Mouse (Mus musculus) adrenal gland, adult 8-10 months (tissue): ENCODE results near the gene Stk10. TPM values are rescaled to one million over a fixed set of nuclear protein-coding genes. Genes with fewer than 3 reads are reported as not detected.
"Not testable (repeated sequence)": the region's sequence is repeated elsewhere in the genome, so short reads cannot be mapped to it uniquely, and the experiment has no call there.

Experiments used
- DNase-seq: peaks from one replicate; pipeline ENCODE4 v3.0.0; 2022
- total RNA-seq, 4 experiments: library from RNA; stranded (reverse); gene quantifications; 2 replicates each; pipeline ENCODE4 v1.2.4; 2022

Stk10 gene
- 10 to 100 TPM in 2 of 4 experiments, 1 to 10 TPM in 2; 9.5 to 23.3 (median 14.9) TPM for total RNA-seq

GRCm38 (mm10) chr11:32532765-32533481, at the start of gene Stk10:
Gene Stk10 (plus strand): TSS chr11:32533305.
- peak; percentile 92 for DNase-seq

GRCm38 (mm10) chr11:32485290-32485689, 47.8 kb upstream of the Stk10 start:
- no peak for DNase-seq

DNA sequence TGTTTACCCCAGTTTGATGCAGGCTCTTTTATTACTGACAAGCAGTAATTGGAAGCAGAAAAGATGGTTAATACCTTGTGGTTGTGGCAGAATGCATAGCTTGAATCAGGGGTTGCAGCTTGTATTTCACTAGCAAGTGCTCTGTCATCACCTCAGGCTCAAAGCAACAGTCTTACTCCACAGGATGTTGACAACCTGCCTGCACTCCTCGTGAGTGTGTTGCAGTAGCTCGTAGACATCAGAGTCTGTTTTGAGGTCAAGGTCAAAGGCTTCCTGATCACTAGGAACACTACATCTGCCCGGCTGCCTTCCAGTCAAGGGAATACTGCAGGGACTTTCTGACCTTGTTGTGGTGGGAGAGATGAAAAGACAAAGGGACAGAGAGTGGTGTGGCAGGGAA, 46.5 kb upstream of the Stk10 start:
- DNase-seq: no peak

DNA sequence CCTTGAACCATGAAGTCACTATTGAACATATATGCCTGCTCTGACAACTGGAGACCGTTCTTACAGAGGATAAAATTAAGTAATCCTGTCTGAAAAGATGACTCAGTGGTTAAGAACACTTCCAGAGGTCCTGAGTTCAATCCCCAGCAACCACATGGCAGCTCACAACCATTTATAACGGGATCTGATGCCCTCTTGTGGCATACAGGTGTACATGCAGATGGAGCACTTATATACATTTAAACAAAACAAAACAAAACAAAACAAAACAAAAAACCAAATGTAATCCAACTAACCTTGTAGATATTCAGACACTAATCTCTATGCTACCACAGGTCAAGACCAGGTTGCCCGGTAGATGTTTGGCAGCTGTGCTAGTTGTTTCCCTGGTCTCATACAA, 45.6 kb upstream of the Stk10 start:
- DNase-seq: no peak

DNA sequence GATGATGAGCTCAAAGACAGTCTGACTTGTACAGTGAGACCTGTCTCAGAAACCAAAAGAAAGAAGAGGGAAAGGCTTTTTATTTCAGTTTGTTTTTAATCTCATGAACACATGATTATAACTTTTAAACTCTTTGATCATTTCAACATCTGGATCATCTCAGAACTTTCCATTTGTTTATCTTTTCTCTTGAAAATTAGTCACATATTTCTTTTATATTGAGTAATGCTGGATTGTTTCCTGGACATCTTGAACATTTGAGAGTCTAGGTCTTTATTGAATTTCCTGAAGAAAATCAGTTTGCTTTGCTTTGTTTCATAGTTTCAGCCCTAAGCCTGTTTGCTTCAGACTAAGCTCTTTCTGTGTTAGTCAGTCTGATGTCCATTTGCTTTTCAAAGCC, 44.8 kb upstream of the Stk10 start:
- no peak for DNase-seq

DNA sequence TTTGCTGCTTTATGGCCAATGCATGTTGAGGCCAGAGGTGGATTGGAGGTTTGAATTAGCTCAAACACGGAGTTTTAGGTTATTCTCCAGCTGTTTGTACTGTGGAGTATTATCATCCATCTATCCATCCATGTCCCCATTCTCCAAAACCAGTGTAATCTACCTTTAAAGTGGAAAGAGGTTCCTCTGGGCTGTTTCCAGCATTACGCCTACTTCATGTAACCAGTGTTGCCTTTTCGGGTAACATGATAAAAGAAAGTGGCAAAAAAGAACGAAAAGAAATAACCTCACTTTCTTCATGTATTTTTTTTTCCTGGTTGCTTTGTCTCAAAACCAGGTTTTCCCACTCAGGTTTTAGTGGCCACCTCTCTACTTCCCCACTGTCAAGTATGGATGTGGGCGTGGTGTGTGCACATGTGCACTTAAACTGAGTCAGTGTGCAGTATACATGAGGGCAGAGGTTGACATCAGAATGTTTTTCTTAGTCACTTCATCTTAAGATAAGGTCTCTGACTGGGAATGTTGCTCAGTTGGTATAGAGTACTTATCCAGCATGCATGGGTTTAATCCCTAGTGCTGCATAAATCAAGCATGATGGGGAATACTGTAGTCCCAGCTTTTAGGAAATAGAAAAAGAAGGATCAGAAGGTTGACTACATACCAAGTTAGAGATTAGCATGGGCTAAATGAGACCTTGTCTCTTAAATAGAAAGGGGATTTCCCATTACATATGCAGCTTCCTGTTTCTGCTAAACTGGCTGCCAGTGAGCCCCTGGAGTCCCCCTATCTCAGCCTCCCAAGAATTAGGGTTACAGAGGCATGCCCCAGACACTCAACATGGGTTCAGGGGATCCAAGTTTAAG, 44.1 kb upstream of the Stk10 start:
- no peak for DNase-seq

DNA sequence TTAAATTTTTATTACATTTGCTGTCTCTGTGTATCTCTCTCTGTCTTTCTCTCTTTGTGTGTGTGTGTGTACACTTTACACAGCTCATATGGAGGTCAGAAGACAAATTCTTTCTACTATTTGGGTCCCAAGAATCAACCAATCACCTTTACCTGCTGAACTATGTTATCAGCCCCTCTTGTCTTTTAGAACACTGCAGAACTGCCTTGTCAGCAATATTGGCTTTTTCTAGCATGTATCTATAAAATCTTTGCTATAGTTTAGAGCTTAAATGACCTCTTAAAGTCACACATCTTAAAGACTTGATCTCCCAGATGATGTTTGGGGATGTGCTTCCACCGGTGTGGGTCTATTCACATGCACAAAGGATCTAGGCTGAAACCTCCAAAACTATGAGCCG, 42.0 kb upstream of the Stk10 start:
- DNase-seq: no peak

- DNase-seq: no peak
Measured at GRCm38 (mm10) chr11:32493312-32493711, 39.8 kb upstream of the Stk10 start.

DNA sequence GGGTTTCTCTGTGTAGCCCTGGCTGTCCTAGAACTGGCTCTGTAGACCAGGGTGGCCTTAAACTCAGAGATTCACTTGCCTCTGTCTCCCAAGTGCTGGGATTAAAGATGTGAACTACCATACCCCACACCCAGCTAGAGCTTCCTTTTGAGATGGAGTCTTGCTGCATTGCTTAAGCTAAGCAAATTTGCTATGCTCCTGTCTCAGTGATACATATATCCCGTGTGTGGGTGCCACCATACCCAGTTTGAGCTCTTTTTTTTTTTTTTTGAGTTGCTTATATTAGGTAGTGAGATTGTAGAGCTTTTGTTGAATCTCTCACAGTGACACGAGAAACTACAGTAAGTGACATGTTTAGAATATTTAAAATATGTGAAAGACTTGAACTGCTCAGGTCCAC, 37.8 kb upstream of the Stk10 start:
- no peak for DNase-seq

GRCm38 (mm10) chr11:32498757-32499535, 34.2 kb upstream of the Stk10 start:
- peak; percentile 30 for DNase-seq

DNA sequence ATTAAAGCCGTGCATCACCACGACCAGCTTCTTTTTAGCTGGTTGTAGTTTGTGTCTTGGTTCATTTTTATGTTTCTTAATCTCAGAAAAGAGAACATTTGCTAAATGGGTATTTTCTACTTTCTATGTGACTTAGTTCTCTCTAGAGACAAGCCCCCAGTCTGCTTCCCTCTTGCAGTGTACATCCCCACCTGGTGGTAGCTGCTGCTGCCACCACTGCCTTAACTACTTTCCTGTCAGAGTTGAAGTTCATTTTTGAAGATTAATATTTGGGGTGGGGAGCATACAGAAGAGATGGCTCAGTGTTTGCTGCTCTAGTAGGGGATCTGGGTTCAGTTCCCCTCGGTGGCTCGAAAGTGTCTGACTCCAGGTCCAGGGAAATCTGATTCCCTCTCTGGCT, 33.2 kb upstream of the Stk10 start:
- DNase-seq: no peak

GRCm38 (mm10) chr11:32503711-32504110, 29.4 kb upstream of the Stk10 start:
- DNase-seq: no peak

- no peak for DNase-seq
Measured at GRCm38 (mm10) chr11:32505091-32505739, 27.9 kb upstream of the Stk10 start.

GRCm38 (mm10) chr11:32510930-32511329, 22.2 kb upstream of the Stk10 start:
- no peak for DNase-seq

DNA sequence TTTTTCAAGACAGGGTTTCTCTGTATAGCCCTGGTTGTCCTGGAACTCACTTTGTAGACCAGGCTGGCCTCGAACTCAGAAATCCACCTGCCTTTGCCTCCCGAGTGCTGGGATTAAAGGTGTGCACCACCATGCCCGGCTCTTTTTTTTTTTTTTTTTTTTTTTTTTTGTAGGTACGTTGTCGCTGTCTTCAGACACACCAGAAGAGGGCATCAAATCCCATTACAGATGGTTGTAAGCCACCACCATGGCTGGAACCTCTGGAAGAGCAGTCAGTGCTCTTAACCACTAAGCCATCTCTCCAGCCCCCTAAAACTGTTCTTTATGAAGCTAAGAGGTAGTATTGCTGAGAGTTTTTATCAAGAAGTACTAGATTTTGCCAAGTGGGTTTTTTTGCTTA, 18.3 kb upstream of the Stk10 start:
- DNase-seq: not testable (repeated sequence)

GRCm38 (mm10) chr11:32516091-32516490, 17.0 kb upstream of the Stk10 start:
- no peak for DNase-seq

GRCm38 (mm10) chr11:32516916-32517712, 16.0 kb upstream of the Stk10 start:
- no peak for DNase-seq

DNA sequence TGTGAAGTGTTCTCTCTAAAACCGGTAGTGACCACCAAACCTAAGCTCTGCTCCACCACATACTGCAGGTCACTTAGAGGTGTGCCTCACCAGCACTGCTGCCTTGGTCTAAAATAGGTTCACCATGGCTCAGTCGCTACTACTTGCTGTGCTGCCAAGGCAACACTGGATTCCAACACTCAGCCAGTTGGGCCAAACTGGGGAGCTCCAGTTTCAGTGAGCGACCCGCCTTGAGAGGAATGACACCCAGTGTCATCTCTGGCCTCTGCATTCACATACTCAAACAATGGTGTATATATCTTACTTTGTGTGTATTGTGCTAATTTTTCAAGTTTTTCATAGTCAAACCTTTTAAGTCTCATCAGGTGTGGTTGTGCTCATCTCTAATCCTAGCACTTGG, 14.3 kb upstream of the Stk10 start:
- no peak for DNase-seq

DNA sequence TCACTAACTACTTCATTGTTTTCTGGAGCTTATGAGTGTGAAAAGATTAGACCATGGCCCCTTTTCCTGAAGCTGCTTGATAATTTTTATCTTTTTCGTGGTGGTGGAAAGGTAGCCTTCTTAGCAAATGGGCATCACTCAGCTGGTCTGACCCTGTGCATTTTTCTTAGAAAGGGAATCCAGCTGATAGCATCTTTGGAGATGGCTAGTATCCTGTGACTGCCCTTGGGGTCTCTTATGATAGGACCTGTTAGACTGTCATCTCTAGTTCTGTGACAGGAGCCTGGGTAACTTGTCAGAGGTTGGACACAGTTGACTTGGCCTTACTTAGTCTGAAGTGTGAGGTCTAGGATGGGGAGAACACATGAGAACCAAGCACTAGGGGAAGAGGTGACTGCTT, 13.8 kb upstream of the Stk10 start:
- no peak for DNase-seq

DNA sequence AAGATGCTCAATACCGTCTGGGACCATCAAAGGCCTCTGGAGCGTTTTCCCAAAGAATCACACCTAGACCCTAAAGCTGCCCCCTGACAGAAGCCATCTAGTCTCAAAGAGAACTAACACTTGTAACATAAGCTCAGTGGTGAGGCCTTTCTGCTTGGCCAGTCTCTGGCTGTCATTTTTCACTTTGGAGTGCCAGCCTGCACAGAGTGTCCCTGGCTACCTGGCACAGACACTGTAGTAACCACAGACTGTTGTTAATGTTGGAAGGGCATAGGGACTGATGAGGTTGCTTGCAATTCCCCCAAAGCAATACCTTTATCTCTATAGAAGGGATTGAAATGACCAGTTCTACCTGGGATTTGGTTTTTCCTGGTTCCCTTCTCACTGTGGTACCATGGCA, 11.9 kb upstream of the Stk10 start:
- no peak for DNase-seq

DNA sequence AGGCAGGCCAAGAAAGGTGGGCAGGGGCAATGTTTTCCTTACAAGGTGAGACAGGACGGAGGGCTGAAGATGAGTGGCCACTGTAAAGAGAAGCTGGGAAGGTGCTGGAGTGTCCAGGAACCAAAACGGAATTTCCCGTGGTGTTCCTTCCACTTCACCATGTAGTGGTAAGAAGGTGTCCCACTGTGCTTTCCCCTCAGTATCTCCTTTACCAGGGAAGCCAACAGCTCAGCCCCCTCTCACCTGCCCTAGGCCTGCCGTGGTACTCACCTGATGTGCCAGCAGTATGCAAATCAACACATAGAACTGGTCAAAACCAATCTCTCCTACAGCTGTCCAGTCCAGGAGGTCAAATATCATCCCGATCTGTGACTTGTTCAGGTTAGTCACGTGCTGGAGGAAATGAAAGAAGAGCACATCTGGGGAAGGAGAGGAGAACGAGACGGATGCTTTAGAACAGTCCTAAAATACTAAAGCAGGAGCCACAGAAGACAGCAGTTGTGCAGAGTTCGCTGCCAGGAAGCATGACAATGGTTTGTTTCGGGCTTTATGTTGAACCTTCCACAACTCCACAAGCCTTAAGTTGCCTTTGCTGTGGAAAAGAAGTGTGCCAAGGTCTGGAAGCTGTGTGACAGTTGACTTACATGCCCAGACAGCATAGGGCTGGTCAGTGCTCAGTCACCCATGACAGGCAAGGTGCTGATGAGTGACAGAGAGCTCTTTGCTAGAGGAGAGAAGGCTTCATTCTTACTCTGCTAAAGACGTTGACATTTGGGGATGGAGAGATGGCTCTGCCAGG, 8.8 kb upstream of the Stk10 start:
- no peak for DNase-seq
